Mouse (Mus musculus): ENCODE data around the gene Tubd1. TPM values are rescaled to one million over a fixed set of nuclear protein-coding genes. Genes with fewer than 3 reads are reported as not detected.
A peak's percentile ranks its signal among the peaks of the same experiment; 100 is the strongest.

The Tubd1 gene
- total and polyA plus RNA-seq, 2 experiments from 2014 or later, result 2.5 to 8.0 TPM

DNA sequence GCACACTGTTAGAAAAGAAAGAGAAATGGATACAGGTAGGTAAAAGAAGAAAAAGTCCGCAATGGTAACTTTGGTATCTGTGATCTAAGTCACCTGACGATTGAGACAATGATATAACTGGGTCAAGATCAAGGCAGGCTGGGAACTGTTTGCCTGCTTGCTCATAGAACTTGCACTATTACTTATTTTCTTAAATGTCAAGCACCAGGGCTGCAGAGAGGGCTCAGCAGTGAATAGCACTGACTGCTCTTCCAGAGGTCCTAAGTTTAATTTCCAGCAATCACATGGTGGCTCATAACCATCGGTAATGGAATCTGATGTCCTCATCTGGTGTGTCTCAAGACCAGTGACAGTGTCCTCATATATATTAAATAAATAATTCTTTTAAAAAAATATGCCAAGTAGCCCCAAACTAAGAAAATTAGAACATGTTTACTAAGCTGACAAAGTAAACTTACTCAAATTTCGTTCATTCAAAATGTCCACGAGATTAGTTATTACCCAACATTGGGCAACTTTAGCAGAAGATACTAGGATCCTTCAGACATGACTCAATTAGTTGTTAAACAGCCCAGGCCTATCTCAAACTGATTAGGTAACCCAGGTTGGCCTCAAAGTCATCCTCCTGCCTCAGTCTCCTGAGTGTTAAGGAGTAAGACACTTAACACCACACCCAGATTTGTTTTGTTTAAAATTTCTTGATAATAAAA is 10.4 kb upstream of the Tubd1 start:
- no peaks in the 10 kb centered on the region for H3K9me3 ChIP-seq (replicated peaks; ENCODE audit: control insufficient read depth, low read length)
- WGBS, result 86% methylated on average over 5 of the region's 5 CpGs
- H3K27me3 ChIP-seq (ENCODE audit: control insufficient read depth, insufficient read depth, low read length), result no peaks in the 10 kb centered on the region
- ATAC-seq (ENCODE audit: insufficient read depth, low read depth) (no peak), DNase-seq (ENCODE audit: low spot score) (no peak)
- H3K4me3 ChIP-seq (ENCODE audit: low read depth, low read length), result no peak overlapping the region
- H3K4me1 ChIP-seq (ENCODE audit: control insufficient read depth, insufficient read depth), result no peaks in the 10 kb centered on the region
- H3K4me2 ChIP-seq (ENCODE audit: low read depth, low read length), result no peak overlapping the region
- H3K9ac ChIP-seq (replicated peaks; ENCODE audit: low read depth, low read length), result no peak overlapping the region
- peaks cover 32% of the 10 kb centered on the region for H3K36me3 ChIP-seq (replicated peaks; ENCODE audit: control insufficient read depth, insufficient read depth, low read length)
- TF ChIP-seq CTCF (IDR thresholded peaks at IDR 0.05; ENCODE audit: low read depth) (no peak), EP300 (IDR thresholded peaks at IDR 0.05; ENCODE audit: low read depth) (no peak)
- H3K27ac ChIP-seq (ENCODE audit: low read depth), result no peak overlapping the region

DNA sequence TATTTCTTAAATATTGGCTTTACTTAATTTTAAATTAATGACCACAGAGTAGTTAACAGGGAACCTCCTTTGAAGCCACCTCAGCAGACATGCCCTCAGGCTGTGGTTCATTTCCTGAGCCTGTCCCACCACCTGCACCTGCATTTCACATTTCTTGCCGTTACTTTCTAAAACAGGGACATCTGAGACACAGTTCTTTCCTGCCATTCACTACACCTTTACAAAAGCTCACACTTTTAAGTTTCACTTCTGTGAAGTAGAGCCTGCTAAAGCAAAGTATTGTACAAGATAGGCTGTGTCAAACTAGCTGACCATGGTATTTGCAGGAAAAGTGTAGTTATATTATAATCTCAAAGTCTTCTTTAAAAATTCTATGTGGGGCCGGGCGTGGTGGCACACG is 6.0 kb upstream of the Tubd1 start:
- DNase-seq (ENCODE audit: low spot score) (no peak), ATAC-seq (ENCODE audit: insufficient read depth, low read depth) (no peak)
- Histone ChIP-seq H3K36me3 (replicated peaks; ENCODE audit: control insufficient read depth, insufficient read depth, low read length) (peaks cover 5% of the 10 kb centered on the region), H3K4me2 (ENCODE audit: low read depth, low read length) (no peak overlapping the region), H3K27ac (ENCODE audit: low read depth) (no peak overlapping the region), H3K4me1 (ENCODE audit: control insufficient read depth, insufficient read depth) (peaks cover 14% of the 10 kb centered on the region; the same call in 1 of the 2 replicates), H3K4me3 (ENCODE audit: low read depth, low read length) (no peak overlapping the region), H3K9me3 (replicated peaks; ENCODE audit: control insufficient read depth, low read length) (no peaks in the 10 kb centered on the region), H3K9ac (replicated peaks; ENCODE audit: low read depth, low read length) (no peak overlapping the region), H3K27me3 (ENCODE audit: control insufficient read depth, insufficient read depth, low read length) (no peaks in the 10 kb centered on the region)
- WGBS, result 89% methylated on average over 4 of the region's 4 CpGs
- no peak for TF ChIP-seq CTCF (IDR thresholded peaks at IDR 0.05; ENCODE audit: low read depth)
- TF ChIP-seq EP300 (IDR thresholded peaks at IDR 0.05; ENCODE audit: low read depth), result no peak

DNA sequence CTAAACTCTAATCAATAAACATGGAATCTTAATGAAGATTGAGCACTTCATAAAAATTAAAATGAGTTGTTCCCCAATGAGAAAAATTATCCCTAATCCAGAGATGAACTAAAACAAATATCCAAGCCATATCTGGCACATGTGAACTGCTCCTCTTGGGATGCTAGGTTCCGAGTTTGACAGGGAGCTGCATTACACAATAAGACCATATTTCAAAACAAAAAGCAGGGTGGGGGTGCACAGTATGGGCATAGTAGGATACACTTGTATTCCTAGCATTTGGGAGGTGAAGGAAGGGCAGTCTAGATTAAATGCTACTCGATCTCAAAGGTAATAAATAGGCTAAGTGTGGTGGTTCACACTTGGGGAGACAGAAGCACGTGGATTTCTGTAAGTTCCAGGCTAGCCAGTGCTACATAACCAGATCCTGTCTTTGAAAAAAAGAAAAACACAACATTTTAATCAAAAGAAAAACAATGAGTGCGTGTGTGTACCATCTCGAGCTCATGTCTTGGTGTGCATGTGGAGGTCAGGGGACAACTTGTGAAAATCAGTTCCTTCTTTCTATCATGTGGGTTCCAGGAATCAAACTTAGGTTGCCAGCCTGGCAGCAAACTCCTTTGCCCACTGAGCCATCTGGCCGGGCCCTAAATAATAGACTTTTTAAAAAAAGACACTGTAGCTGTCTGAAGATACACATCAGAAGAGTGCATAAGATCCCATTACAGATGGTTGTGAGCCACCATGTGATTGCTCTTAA is 4.9 kb upstream of the Tubd1 start:
- Histone ChIP-seq H3K9me3 (replicated peaks; ENCODE audit: control insufficient read depth, low read length) (no peaks in the 10 kb centered on the region), H3K36me3 (replicated peaks; ENCODE audit: control insufficient read depth, insufficient read depth, low read length) (no peaks in the 10 kb centered on the region; the same call in 1 of the 2 replicates), H3K9ac (replicated peaks; ENCODE audit: low read depth, low read length) (no peak overlapping the region), H3K4me1 (ENCODE audit: control insufficient read depth, insufficient read depth) (peaks cover 14% of the 10 kb centered on the region; the same call in 1 of the 2 replicates), H3K27me3 (ENCODE audit: control insufficient read depth, insufficient read depth, low read length) (no peaks in the 10 kb centered on the region), H3K4me3 (ENCODE audit: low read depth, low read length) (no peak overlapping the region), H3K4me2 (ENCODE audit: low read depth, low read length) (no peak overlapping the region), H3K27ac (ENCODE audit: low read depth) (no peak overlapping the region)
- ATAC-seq (ENCODE audit: insufficient read depth, low read depth), result no peak
- TF ChIP-seq EP300 (IDR thresholded peaks at IDR 0.05; ENCODE audit: low read depth), result no peak
- no peak for TF ChIP-seq CTCF (IDR thresholded peaks at IDR 0.05; ENCODE audit: low read depth)
- DNase-seq (ENCODE audit: low spot score), result no peak
- 69% methylated on average over 6 of the region's 6 CpGs for WGBS

- H3K4me2 ChIP-seq (ENCODE audit: low read depth, low read length), result no peak overlapping the region
- H3K27me3 ChIP-seq (ENCODE audit: control insufficient read depth, insufficient read depth, low read length), result no peaks in the 10 kb centered on the region
- H3K27ac ChIP-seq (ENCODE audit: low read depth), result no peak overlapping the region
- H3K4me3 ChIP-seq (ENCODE audit: low read depth, low read length), result no peak overlapping the region
- H3K36me3 ChIP-seq (replicated peaks; ENCODE audit: control insufficient read depth, insufficient read depth, low read length), result no peaks in the 10 kb centered on the region
- H3K9ac ChIP-seq (replicated peaks; ENCODE audit: low read depth, low read length), result no peak overlapping the region
- H3K4me1 ChIP-seq (ENCODE audit: control insufficient read depth, insufficient read depth), result peaks cover 15% of the 10 kb centered on the region
- DNase-seq (ENCODE audit: low spot score) (no peak), ATAC-seq (ENCODE audit: insufficient read depth, low read depth) (no peak)
- WGBS, result 79% methylated on average over 2 of the region's 2 CpGs
- no peaks in the 10 kb centered on the region for H3K9me3 ChIP-seq (replicated peaks; ENCODE audit: control insufficient read depth, low read length)
- no peak for TF ChIP-seq EP300 (IDR thresholded peaks at IDR 0.05; ENCODE audit: low read depth)
- no peak for TF ChIP-seq CTCF (IDR thresholded peaks at IDR 0.05; ENCODE audit: low read depth)
Observed at GRCm38 (mm10) chr11:86540476-86540845, 4.3 kb upstream of the Tubd1 start.

DNA sequence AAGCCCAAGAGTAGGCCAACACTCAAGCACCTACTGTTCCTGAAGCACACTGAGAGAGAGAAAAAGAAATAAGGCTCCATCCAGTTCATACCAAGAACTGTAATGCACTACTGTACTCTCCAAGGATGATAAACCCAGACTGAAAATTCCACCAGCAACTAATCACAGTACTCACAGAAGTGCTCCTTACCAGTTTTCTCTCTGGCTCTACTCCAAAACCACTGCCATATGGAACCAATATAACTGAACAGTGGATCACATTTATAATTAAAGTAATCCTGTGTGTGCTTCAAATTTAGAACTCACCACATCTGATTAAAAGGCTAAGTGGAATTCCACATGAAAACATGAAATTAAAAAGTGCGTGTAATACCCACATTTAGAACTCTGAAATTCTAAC is 1.9 kb upstream of the Tubd1 start:
- no peak for ATAC-seq (ENCODE audit: insufficient read depth, low read depth)

More for the DNA sequence above, 1.9 kb upstream of the Tubd1 start:
- no peak for DNase-seq (ENCODE audit: low spot score)
- no peak for TF ChIP-seq CTCF (IDR thresholded peaks at IDR 0.05; ENCODE audit: low read depth)
- no peak for TF ChIP-seq EP300 (IDR thresholded peaks at IDR 0.05; ENCODE audit: low read depth)
- H3K27me3 ChIP-seq (ENCODE audit: control insufficient read depth, insufficient read depth, low read length), result no peaks in the 10 kb centered on the region
- 68% methylated on average over 1 of the region's 1 CpGs for WGBS
- H3K27ac ChIP-seq (ENCODE audit: low read depth), result no peak overlapping the region
- peak overlapping the region; percentile 3; the same call in 1 of the 2 replicates for H3K9ac ChIP-seq (replicated peaks; ENCODE audit: low read depth, low read length)
- no peaks in the 10 kb centered on the region for H3K36me3 ChIP-seq (replicated peaks; ENCODE audit: control insufficient read depth, insufficient read depth, low read length)
- peaks cover 21% of the 10 kb centered on the region for H3K4me1 ChIP-seq (ENCODE audit: control insufficient read depth, insufficient read depth)
- no peaks in the 10 kb centered on the region for H3K9me3 ChIP-seq (replicated peaks; ENCODE audit: control insufficient read depth, low read length)
- peak overlapping the region; percentile 76; the same call in 1 of the 2 replicates for H3K4me2 ChIP-seq (ENCODE audit: low read depth, low read length)
- H3K4me3 ChIP-seq (ENCODE audit: low read depth, low read length), result peak overlapping the region; percentile 81; the same call in 1 of the 2 replicates

Data from heart, postnatal 0 days (tissue).